Mouse (Mus musculus) adrenal gland (tissue): ENCODE results near the gene Top2b.

Experiments
- intact Hi-C: fragments of 180-260 bp; cut with DNase I; formaldehyde crosslinking; loops from one replicate; pipeline ENCODE4 v1.15.1; 2025
- long read RNA-seq, 2 experiments: library from polyadenylated mRNA; unstranded; transcript quantifications; one replicate each; pipeline ENCODE4 v2.0.0; 2020; ENCODE audit warnings: borderline replicate concordance in 1 of 2; ENCODE audit not compliant: insufficient replicate concordance in 1 of 2

The Top2b gene
- long read RNA-seq, experiment 1, partial matches to known transcripts, result 25 of 25 reads
- long read RNA-seq, experiment 1, other reads (novel, unspliced or antisense), result 0 of 25 reads
- long read RNA-seq, experiment 2, partial matches to known transcripts, result 60 of 62 reads
- long read RNA-seq, experiment 2, other reads (novel, unspliced or antisense), result 2 of 62 reads

DNA sequence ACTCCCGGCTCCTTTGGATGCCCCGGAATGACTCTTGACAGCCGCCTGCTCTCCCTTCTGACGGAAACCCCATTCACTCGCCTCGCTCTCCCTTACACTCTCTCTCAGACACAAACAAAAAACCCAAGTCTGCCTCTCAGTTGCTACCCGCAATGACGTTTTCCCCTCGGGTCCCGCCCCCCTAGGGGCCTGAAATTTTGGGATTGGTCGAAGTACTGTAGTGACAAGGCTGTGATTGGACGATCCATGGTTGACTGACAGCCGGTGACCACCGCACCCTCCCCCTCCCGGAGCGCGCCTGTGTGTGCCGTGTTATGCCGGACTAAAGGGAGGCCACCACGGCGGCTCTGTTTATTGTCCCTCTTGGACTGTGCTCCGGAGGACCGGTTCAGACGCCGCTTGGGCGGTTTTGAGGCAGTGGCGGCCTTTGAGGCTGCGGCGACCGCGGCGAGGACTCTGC is at the start of gene Top2b:
Top2b (plus strand) TSS at position 302 of the 460 bp plus-strand sequence.
- intact Hi-C loops, result loop anchor here (5.0 kb wide), 1 partner anchor 118 kb away; the partner anchor contains the start of genes Ngly1 and Oxsm

DNA sequence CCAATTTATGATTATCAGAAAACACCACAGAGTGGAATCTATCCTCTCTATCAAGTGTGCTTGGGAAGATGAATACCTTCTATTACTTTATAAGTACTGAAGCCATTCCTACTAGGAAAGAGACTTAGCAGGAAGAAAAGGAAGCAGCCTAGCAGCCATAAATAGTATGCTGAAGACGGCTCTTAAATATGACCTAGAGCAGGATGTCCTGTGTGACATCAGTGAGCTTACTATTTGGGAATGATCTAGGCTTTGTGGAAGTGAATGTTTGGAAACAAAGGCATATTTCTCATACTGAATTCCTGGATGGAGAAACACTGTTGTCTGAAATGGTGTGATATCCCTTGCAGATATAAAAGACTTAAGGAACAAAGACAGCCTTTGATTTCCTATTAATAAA is 48.3 kb upstream of the Top2b start:
- intact Hi-C loops, result no loop called here

DNA sequence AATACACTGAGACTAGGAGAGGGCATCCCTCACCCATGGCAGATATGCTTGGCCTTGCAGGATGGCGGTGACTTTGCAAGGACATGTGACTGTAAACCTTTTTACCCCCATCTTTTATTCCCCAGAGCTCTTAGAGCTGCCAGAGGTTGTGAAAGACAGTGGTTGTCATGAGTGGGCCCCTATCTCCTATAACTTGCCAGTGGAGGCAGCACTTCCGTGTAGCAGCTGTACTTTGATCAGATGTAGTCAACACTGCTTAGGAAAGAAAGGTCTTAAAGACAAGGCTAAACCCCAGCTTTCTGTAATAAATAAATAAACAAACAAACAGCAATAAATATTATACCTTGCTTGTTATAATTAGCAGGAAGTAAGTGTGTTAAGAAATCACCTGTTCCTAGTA is 45.2 kb upstream of the Top2b start:
- intact Hi-C loops, result no loop called here

DNA sequence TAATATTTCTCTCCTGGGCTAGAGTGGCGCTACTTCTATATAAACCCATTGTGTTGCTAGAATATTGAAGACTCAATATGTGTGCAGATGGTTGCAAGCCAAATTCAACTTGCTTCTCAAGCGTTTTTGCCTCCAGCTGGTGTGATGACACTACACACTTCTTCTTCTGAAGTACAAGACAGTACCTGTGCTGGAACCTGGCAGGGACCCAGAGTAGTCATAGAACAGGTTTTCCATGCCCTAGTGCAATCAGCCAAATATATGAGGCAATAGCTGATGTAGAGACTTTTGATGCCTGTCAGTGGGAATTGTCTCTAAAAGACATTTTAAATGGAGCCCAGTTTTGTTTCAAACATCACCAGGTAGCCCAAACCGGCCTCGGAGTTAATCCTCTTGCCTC is 40.6 kb upstream of the Top2b start:
- intact Hi-C loops, result no loop called here

DNA sequence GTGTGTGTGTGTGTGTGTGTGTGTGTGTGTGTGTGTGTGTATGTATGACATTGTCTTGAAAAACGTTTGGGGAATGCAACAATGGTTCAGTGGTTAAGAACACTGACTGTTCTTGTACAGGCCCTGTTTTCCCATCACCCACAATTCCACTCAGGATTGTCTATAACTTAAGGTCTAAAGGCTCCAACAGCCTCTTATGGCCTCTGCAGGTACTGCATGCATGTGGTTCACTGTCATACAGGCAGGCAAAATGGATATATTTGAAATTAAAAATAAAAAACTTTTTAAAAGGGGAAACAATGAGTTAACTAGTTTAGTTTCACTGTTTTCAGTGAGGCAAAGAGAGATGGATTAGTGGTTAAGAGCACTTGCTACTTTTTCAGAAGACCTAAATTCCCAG is 39.8 kb upstream of the Top2b start:
- intact Hi-C loops, result no loop called here

DNA sequence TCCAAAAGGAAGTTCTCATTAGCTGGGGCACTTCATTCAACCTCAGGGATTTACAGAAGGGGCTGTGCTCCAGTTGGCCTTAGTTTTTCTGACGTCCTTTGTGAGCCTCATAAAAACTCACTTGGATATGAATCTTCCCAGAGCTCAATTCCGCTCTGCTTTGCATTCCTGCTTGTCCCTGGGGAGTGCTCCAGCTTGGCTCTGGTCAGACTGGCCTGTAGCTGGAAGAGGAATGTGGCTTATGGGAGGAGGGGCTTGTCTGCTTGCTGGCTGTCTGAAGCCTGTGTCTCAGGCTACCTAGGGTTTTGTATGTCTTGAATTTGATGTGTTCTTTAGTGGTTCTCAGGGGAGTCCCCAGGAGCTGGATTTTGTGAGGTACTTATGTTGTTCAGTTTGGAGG is 36.4 kb upstream of the Top2b start:
- intact Hi-C loops, result no loop called here

DNA sequence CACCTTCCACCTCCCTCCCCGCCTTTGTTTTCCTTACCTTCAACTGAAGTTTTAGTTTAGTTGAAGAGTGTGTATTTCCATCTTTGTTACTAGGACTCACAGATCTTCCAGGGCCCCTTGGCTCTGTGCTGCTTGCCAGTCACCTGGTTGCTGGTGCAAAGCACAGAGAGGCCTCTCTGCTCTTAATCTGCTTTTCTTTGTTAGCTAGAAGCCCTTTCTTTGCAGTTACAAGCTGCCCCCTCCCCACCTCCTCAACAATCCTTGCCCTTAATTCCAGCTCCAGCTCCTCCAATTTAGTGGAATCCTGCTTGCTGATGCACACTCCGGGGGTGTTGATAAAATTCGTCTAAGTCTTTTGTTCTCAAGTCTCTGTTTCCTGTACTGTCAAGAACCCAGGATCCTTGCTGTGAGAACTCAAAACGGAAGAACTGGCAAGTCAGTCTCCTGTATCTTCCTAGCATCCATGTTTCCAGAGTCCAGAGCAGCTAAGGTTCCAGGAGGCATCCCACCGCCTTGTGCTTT is 36.0 kb upstream of the Top2b start:
- intact Hi-C loops, result no loop called here

DNA sequence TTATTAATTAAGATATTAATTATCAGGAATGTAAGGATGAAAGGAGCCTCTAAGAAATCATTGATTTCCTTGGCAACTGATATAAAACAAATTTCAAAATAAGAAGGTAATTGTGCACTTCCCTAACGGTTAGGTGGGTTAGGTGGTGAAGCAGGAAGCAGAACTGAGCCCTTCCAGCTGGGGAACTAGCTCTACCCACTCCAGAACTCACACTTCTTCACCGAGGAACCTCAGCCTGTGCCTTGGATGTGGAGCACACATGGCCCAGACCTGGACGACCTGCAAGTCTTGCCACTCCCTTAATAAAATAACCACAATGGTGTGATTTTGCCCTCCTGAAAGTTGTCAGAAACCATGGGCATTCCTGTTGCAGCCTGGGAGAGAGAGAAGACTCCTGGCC is 35.2 kb upstream of the Top2b start:
- intact Hi-C loops, result no loop called here

DNA sequence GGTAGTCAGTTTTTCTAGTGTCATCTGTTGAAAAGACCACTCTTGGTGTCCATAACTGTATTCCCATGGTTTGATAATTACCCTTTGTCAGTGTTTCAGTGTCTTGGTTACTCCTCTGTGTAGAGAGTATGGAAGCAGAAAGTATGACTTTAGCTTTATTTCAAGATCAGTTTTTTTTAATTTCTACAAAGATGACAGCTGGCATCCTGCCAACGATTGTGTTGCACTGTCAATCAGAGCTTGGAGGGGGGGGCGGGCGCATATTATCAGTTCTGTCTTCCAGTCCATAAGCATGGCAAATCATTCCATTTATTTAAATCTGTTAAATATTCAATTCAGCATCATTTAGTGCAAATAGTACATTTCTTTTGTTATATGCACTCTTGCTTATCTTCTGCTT is 30.7 kb upstream of the Top2b start:
- intact Hi-C loops, result no loop called here

DNA sequence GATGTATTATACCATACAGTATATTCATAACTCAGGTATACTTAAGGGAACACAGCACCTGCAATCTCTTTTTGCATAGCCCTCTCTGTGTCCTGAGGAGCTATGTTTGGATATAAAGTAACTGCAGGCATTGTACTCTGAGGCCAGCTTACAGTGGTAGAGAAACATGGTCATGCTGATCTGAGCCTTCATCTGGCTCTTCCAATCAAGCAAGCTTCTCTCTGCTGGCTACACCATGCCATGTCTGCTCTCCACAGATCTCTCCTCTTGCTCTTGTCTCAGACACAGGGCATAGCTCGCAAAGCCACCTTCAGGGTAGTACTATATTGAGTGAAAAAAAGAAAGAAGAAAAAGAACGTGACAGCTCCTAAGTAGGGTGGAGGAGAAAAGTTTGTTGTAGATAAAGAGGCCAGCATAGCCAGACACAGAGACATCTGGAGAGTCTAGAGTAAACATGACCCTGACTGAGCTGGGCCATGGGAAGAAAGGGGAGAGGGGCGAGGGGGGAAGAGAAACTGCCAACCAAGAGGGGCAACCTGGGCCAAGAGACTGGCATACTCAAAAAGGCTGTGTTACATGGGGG is 29.1 kb upstream of the Top2b start:
- intact Hi-C loops, result no loop called here

DNA sequence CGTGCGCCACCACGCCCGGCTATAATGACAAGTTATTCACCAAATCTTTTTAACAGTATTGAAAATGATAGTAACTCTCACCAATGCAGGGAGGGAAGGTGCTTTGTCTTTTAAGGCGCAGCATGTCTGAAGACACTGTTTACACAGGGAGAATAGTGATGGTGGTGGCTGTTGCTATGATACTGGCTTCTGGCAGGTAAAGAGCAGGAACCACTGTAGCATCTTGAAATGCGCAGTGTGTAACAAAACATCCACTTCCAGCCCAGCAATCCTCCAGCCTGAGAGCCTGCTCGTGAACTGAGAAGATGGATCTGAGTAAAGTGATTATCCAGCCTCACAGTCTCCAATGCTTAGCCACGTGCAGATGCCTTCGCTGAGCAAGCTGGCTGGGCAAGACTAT is 17.5 kb upstream of the Top2b start:
- intact Hi-C loops, result no loop called here

DNA sequence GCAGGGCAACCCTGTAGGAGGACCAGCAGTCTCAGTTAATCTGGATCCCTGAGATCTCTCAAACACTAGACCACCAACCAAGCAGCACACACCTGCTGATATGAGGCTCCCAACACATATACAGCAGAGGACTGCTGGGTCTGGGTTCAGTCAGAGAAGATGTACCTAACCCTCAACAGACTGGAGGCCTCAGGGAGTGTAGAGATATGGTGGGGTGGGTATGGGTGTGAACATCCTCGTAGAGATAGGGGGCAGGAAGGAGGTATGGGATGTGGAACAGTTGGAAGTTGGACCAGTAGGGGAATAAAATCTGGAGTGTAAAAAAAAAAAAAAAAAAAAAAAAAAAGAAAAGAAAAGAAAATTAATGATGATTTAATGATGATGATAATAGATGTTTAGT is 5.3 kb upstream of the Top2b start:
- intact Hi-C loops, result loop anchor here (5.0 kb wide), 1 partner anchor 112 kb away; the partner anchor contains the start of genes Ngly1 and Oxsm

DNA sequence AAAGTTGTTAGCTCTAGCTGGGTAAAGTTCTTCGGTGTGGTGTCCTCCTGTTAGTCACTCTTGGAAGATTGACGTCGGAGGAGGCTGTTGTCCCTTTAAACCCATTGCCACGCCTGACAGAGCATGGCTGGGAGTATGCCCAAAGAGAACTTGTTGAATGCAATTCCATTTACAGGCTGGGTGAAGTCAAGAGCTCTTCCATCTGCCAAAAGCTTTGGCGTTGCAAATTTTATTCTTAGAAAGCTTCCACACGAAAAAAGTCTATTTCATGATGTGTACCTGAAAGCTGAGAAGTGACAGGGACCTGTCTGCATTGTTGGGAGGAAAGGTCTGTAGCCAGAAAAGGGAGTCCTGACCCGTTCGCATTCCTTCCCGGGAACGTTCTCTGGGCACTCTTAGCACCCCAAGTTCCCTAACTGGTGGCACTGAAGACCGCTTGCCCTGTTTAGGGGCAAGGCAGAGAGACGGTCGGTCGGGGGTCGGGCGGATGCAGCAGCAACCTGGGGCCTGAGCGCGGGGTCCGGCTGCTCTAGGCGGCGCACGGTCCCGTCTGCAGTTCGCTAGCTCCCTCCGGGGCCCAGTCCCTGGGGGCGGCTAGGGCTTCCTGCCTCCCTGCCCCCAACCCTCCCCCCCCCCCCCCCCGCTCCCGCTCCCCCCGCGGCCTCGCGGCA is 683 bp upstream of the Top2b start:
- intact Hi-C loops, result loop anchor here (5.0 kb wide), 1 partner anchor 117 kb away; the partner anchor contains the start of genes Ngly1 and Oxsm

DNA sequence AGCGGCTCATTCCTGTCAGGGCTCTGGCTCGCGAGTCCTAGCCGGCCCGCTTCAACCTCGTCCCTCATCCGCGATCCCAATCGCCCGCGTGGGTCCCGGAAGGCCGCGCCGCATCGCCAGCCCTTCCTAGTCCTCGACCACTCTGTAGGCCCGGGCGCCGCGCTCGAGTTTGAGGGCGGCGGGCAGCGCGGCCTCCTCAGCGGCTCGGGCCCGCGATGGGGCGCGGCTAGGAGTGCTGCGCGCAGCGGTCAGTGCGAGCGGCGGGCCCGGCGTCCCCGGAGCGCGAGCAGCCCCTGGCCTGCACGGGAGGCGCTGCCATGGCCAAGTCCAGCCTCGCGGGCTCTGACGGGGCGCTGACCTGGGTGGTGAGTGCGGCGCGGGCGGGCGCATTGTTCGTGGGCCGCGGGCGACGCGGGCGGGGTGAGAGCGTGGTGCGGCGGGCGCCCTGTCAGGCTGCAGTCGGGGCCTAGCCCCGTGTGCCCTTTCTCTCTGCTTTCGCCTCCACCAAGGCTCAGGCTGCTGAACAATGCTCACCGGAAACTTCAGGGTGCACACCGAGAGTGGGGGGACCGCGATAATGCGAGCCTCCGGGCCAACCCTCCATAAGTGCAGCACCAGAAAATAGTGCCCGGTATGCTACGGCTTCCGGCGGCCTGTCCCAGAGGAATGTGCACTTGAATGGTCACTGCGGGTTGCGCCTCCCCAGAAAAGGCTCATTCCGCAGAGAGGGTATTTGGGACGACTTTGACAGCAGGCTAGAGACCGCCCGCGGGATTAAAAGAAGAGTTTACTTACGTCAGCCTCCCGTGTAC is 589 bp downstream of the Top2b start:
- intact Hi-C loops, result no loop called here

DNA sequence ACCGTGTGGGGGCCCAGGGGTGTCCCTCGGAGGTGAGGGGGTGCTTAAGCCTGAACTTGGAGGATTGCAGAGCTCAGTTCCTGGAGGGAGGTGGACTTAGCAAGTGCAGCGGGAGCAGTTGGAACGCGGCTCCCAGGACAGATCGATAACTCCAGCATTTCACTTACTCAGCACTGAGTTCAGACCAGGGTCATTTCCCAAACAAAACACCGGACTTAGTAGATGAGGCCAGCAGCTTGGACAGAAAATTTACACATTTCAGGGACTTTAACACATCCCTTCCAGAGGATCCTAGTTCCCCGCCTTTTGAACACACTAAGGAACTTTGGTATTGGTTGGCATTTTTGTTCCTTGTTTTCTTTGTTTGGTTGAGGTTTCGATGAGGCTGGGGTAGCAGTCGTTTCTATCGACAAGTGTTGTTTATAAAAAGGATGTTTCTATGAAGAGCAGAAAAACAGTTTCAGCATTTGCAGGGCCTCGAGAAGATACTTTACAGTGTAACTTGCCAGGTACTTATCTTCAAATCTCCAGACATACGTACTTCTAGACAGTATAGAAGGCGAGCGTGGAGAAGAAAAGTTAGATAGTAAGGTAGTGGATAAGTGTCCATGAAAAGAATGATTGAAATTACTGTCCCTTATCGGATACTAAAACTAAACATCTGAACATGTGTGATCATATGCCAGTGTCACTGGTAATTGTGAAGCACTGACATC is 1.4 kb downstream of the Top2b start:
- intact Hi-C loops, result no loop called here

DNA sequence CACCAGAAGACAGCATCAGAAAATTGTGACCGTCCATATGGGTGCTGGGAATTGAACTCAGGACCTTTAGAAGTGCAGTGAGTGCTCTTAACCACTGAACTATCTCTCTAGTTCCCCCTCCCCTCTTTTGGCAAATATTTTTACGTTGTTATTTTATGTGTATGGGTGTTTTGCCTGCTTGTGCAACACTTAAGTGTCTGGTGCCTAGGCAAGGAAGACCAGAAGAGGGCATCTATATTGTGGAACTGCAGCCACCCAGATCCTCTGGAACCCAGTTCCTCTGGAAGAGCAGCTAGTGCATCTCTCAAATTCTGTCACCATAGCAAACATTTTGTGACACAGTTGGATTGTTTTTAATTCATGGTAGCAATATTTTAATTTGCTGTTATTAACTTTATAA is 2.0 kb downstream of the Top2b start:
- intact Hi-C loops, result no loop called here

DNA sequence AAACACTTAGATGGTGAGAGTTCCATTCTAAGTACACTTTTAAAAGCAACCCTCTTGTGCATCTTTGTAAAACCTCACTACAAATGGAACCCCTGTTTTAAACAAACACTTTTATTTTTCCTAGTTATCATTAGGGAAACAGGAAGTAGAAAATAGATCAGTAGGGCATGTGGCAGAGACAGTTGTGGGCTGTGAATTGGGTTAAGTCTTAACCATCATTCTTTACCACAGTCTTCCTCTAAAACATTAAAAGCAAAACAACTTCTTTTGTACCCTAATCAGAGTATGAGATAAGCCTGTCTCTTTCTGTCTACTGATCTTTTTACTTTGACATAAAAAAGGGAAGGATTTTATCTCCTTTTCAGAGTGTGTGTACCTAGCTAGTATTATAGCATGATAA is 7.8 kb downstream of the Top2b start:
- intact Hi-C loops, result no loop called here

DNA sequence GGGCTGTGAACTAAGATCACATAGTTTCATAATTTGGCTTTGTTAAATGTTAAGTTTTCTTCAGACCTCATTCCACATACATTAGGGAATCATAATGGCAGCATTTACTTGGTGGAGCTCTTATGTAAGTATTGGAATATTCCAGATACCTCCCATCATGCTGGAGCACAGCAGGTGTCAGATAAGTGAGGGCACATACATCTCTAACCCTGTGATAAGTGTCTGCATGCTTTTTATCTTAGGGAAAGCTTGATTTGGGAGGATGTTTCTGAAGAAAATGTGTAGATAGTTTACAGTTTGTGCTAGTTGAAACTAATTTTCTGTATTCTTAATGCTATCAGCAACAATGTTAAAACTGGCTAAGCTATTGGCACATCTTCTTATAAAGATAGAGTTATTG is 8.2 kb downstream of the Top2b start:
- intact Hi-C loops, result no loop called here

DNA sequence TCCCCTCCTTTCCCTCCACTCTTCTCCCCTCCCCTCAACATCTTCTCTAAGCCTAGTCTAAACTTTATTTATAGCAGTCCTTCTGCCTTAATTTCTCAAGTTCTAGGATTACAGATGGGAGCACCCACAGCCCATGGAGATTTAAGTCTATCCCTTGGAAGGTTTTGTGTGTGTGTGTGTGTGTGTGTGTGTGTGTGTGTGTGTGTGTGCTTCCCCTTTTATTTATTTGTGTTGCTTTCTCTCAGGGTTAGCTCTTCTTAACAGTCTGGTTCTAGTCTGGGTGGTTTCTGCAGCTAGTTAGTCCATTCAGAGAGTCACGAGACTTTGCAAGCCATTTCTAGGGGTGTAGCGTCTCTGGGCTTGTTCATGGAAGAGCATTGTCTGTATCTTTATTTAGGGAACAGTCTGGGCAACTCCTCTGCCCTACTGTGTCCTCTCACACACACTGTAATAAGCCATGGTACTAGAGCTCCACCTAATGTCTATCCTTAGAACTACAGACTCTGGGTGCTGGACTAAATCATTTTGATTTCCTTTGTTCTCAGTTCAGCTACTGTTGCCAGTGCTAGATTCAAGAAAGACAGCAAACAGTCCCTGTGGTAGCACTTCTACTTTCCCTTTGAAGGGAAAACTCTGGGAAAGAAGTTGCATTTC is 15.1 kb downstream of the Top2b start:
- intact Hi-C loops, result loop anchor here (5.0 kb wide), 1 partner anchor 1023 kb away; no protein-coding TSS in a partner anchor

DNA sequence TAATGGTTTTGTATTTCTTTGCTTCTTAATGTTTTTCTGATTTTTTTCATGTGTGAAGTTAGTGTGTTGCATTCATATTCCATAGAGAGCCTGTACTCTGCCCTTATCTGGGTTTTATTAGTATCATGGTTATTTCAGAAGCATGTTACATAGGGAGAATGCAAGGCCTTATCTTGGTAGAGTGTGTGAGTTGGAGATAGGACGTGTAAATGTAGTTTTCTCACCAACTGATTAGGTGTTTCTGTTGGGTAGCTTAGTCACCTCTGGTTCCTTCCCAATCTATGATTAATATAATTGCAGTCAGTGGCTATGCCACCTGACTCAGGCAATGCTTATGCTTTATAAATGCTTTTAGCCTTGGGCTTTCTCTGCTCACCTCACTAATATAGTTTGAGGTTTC is 19.8 kb downstream of the Top2b start:
- intact Hi-C loops, result loop anchor here (5.0 kb wide), 1 partner anchor 1027 kb away; no protein-coding TSS in a partner anchor
